Mouse (Mus musculus) T-helper 1 cell (primary cell): ENCODE measurements at regions not wholly inside any gene's neighbourhood (a gene's known extent, or its start where the extent isn't known, plus 50 kb on each side); places are given as distances from the start of the nearest gene placed in this dataset.

ENCODE experiments used
- in situ Hi-C: fragments of 300-600 bp; cut with MboI, MseI; formaldehyde crosslinking; loops from one replicate; pipeline ENCODE4 v1.15.1; 2025; ENCODE audit warnings: high pct_unique_total_duplicates

GRCm38 (mm10) chr6:31215661-31216060 lies 182.9 kb upstream of the Mkln1 start:
- in situ Hi-C loops: no loop called here

- in situ Hi-C loops: no loop called here
Measured at GRCm38 (mm10) chr6:31216206-31217059, 182.1 kb upstream of the Mkln1 start.

GRCm38 (mm10) chr6:31217060-31217541 lies 181.4 kb upstream of the Mkln1 start:
- in situ Hi-C loops: no loop called here

- in situ Hi-C loops: no loop called here
Measured at GRCm38 (mm10) chr6:31217641-31218138, 180.8 kb upstream of the Mkln1 start.

GRCm38 (mm10) chr6:31218139-31218750 lies 180.3 kb upstream of the Mkln1 start:
- in situ Hi-C loops: no loop called here

GRCm38 (mm10) chr6:31218880-31219279 lies 179.7 kb upstream of the Mkln1 start:
- in situ Hi-C loops: no loop called here

- in situ Hi-C loops: no loop called here
Measured at GRCm38 (mm10) chr6:31219736-31220135, 178.8 kb upstream of the Mkln1 start.

GRCm38 (mm10) chr6:31220184-31220931 lies 178.2 kb upstream of the Mkln1 start:
- in situ Hi-C loops: no loop called here

GRCm38 (mm10) chr6:31221490-31221889 lies 177.0 kb upstream of the Mkln1 start:
- in situ Hi-C loops: no loop called here

GRCm38 (mm10) chr6:31222024-31222579 lies 176.4 kb upstream of the Mkln1 start:
- in situ Hi-C loops: no loop called here

- in situ Hi-C loops: no loop called here
Measured at GRCm38 (mm10) chr6:31227406-31227805, 171.1 kb upstream of the Mkln1 start.

GRCm38 (mm10) chr6:31228061-31228460 lies 170.5 kb upstream of the Mkln1 start:
- in situ Hi-C loops: no loop called here

- in situ Hi-C loops: no loop called here
Measured at GRCm38 (mm10) chr6:31231821-31232220, 166.7 kb upstream of the Mkln1 start.

- in situ Hi-C loops: no loop called here
Measured at GRCm38 (mm10) chr6:31233252-31233993, 165.1 kb upstream of the Mkln1 start.

GRCm38 (mm10) chr6:31240051-31240450 lies 158.5 kb upstream of the Mkln1 start:
- in situ Hi-C loops: no loop called here

GRCm38 (mm10) chr6:31250526-31250925 lies 148.0 kb upstream of the Mkln1 start:
- in situ Hi-C loops: no loop called here

GRCm38 (mm10) chr6:31253251-31253935 lies 145.1 kb upstream of the Mkln1 start:
- in situ Hi-C loops: no loop called here

- in situ Hi-C loops: no loop called here
Measured at GRCm38 (mm10) chr6:31260645-31261345, 137.7 kb upstream of the Mkln1 start.

- in situ Hi-C loops: no loop called here
Measured at GRCm38 (mm10) chr6:31261797-31262540, 136.6 kb upstream of the Mkln1 start.
